Mouse (Mus musculus) liver, adult 2 months (tissue): ENCODE measurements around the gene Auts2.

Source experiments
- CTCF ChIP-seq: fragments of 200-500 bp; IDR thresholded peaks from 2 replicates; pipeline ENCODE4 v1.5.1; 2011; ENCODE audit warnings: low read depth, low read length, control low read depth
- POLR2A ChIP-seq: fragments of 200-500 bp; IDR thresholded peaks from 2 replicates; pipeline ENCODE4 v1.6.1; 2011; ENCODE audit warnings: low read length, control low read depth; ENCODE audit not compliant: insufficient read depth; ENCODE audit errors: extremely low read depth

DNA sequence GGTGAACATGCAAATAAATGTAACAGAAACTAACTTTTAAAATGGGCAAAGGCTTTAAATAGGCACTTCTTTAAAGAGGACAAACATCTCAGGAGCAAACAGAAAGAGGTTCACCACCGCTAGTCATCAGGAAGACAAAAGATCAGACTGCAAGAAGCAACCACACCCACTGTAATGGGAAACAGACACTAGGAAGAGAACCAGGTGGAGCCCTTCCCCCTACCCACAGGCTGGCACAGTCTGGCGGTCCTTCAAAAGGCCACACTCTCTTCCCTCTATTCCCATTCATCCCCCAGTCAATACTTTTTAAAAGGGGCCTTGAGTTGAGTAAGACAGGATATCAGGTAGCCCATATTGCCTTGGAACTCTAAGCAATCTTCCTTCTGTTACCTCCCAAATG lies 1052.3 kb downstream of the Auts2 start:
- no peak for TF ChIP-seq POLR2A
- no peak for TF ChIP-seq CTCF
